Comparison of ENCODE assay signal across 8 mouse cellular contexts in the genomic region with DNA sequence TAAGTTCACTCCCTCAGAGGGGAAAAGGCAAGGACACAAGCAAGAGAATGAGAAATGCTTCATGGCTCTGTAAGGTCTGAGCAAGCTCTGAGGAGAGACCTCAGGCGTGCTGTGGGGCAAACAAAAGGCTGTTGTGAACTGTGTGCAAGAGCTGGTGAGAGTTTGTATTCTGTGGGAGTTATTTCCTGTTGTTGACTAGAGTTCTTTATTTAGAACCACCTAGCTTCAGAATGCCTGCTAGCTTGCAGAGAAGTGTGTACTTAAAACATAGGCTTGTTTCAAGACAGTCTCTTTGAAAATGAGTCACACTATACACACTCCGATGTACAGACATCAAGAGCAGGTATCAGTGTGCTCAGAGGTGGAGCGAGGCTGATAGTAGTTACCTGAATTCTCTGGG.
A peak's percentile ranks its signal among the peaks of the same experiment; 100 is the strongest.
DNase-seq lines count a peak whose midpoint lies in the region; ATAC-seq and TF ChIP-seq lines count a peak whose summit lies in the region.

No protein-coding gene starts in this region.

- peaks cover 19% of the 10 kb centered on the region for H3K4me1 ChIP-seq in kidney, embryonic 15.5 days
- H3K4me1 ChIP-seq in heart, embryonic 16.5 days (ENCODE audit: control insufficient read depth, insufficient read depth, low read length), result peaks cover 12% of the 10 kb centered on the region
- H3K4me1 ChIP-seq in small intestine, adult 2 months (ENCODE audit: control insufficient read depth, insufficient read depth, insufficient read length, low read length), result no peaks in the 10 kb centered on the region

- no peaks in the 10 kb centered on the region for H3K36me3 ChIP-seq in kidney, embryonic 15.5 days
- no peaks in the 10 kb centered on the region for H3K36me3 ChIP-seq in heart, embryonic 16.5 days (ENCODE audit: control insufficient read depth, insufficient read depth)
- H3K36me3 ChIP-seq in small intestine, adult 2 months (ENCODE audit: control insufficient read depth, insufficient read depth, low read length), result no peaks in the 10 kb centered on the region

- DNase-seq in kidney, adult 8-10 months, result no peak
- peak; percentile 64 for DNase-seq in brain, adult 2 months (ENCODE audit: low read depth, low spot score)
- DNase-seq in urinary bladder, adult 2 months (ENCODE audit: low spot score), result no peak
- DNase-seq in frontal cortex, adult 2 months (ENCODE audit: extremely low spot score in 1 of 2, low spot score in 1 of 2), result no peak

- H3K4me2 ChIP-seq in kidney, embryonic 15.5 days, result no peak overlapping the region
- H3K4me2 ChIP-seq in heart, embryonic 16.5 days (ENCODE audit: low read depth, low read length), result peak overlapping the region; percentile 12; the same call in 1 of the 2 replicates

- no peak for TF ChIP-seq POLR2A in small intestine, adult 2 months (IDR thresholded peaks at IDR 0.05; ENCODE audit: low read depth, low read length)

- H3K27me3 ChIP-seq in kidney, embryonic 15.5 days, result no peaks in the 10 kb centered on the region
- H3K27me3 ChIP-seq in heart, embryonic 16.5 days (ENCODE audit: control insufficient read depth, insufficient read depth, low read length), result no peaks in the 10 kb centered on the region
- no peaks in the 10 kb centered on the region for H3K27me3 ChIP-seq in small intestine, adult 2 months (ENCODE audit: control insufficient read depth, insufficient read depth, low read length)

- H3K4me3 ChIP-seq in kidney, embryonic 15.5 days (replicated peaks), result no peak overlapping the region
- H3K4me3 ChIP-seq in heart, embryonic 16.5 days (ENCODE audit: low read length), result no peak overlapping the region
- no peak overlapping the region for H3K4me3 ChIP-seq in small intestine, adult 2 months (ENCODE audit: low read depth, low read length)

- H3K9ac ChIP-seq in kidney, embryonic 15.5 days, result no peak overlapping the region
- H3K9ac ChIP-seq in heart, embryonic 16.5 days (ENCODE audit: low read length), result peak overlapping the region; percentile 56

- TF ChIP-seq CTCF in small intestine, adult 2 months (IDR thresholded peaks at IDR 0.05; ENCODE audit: extremely low read depth, insufficient read length, insufficient replicate concordance, low read depth, low read length), result no peak

- no peaks in the 10 kb centered on the region for H3K9me3 ChIP-seq in kidney, embryonic 15.5 days (replicated peaks)
- no peaks in the 10 kb centered on the region for H3K9me3 ChIP-seq in heart, embryonic 16.5 days (replicated peaks; ENCODE audit: control insufficient read depth, low read length)

- 60% methylated on average over 3 of the region's 3 CpGs for WGBS in kidney, embryonic 15.5 days
- WGBS in heart, embryonic 16.5 days, result 36% methylated on average over 3 of the region's 3 CpGs
- 66% methylated on average over 3 of the region's 3 CpGs for WGBS in small intestine, adult 2 months

- no peak for ATAC-seq in kidney, embryonic 15.5 days (replicated peaks; ENCODE audit: low FRiP score)
- ATAC-seq in heart, embryonic 16.5 days (replicated peaks; ENCODE audit: extremely low read depth, insufficient read depth, low FRiP score), result peak; percentile 75
- no peak for ATAC-seq in megakaryocyte-erythroid progenitor cell, adult 5-6 weeks (replicated peaks; ENCODE audit: low FRiP score, low TSS enrichment, poor library complexity, severe bottlenecking)

- peak overlapping the region; percentile 52 for H3K27ac ChIP-seq in kidney, embryonic 15.5 days
- peak overlapping the region; percentile 90 for H3K27ac ChIP-seq in heart, embryonic 16.5 days (ENCODE audit: low read length)
- H3K27ac ChIP-seq in small intestine, adult 2 months (ENCODE audit: insufficient read depth, low read depth, low read length), result 0 out of 2 replicates have a peak overlapping the region, but pooled peaks have one; percentile 11

Comparison
In these comparisons a context has a peak if more than half of its experiments do, and no peak if none do; other contexts are left out.
1. H3K27ac ChIP-seq: peak in every context shown above with its lines; median percentile 90 in heart, embryonic 16.5 days; 52 in kidney, embryonic 15.5 days; 11 in small intestine, adult 2 months.